Mouse (Mus musculus) cerebellum, adult 9-10 months (tissue): ENCODE measurements around the gene Sntb2.

Source experiments
- DNase-seq: peaks from one replicate; pipeline ENCODE4 v3.0.0; 2022

Gene Sntb2

GRCm38 (mm10) chr8:106932376-106933065 is 3.0 kb upstream of the Sntb2 start:
- peak; percentile 39 for DNase-seq

GRCm38 (mm10) chr8:106933506-106934143 is 1.9 kb upstream of the Sntb2 start:
- DNase-seq = no peak

GRCm38 (mm10) chr8:106934226-106934977 is 1.1 kb upstream of the Sntb2 start:
- peak; percentile 32 for DNase-seq

- DNase-seq = peak; percentile 60
Observed at GRCm38 (mm10) chr8:106935899-106936477, 438 bp downstream of the Sntb2 start.

GRCm38 (mm10) chr8:106936478-106937051 is 1.0 kb downstream of the Sntb2 start:
- peak; percentile 50 for DNase-seq

GRCm38 (mm10) chr8:106937081-106937800 is 1.7 kb downstream of the Sntb2 start:
- no peak for DNase-seq

GRCm38 (mm10) chr8:106941806-106942205 is 6.3 kb downstream of the Sntb2 start:
- DNase-seq = no peak

GRCm38 (mm10) chr8:106943874-106944418 is 8.4 kb downstream of the Sntb2 start:
- no peak for DNase-seq

- DNase-seq = no peak
Observed at GRCm38 (mm10) chr8:106944756-106945155, 9.2 kb downstream of the Sntb2 start.

GRCm38 (mm10) chr8:106948678-106949243 is 13.2 kb downstream of the Sntb2 start:
- DNase-seq = no peak

- no peak for DNase-seq
Observed at GRCm38 (mm10) chr8:106951707-106952106, 16.2 kb downstream of the Sntb2 start.

- DNase-seq = no peak
Observed at GRCm38 (mm10) chr8:106953571-106953970, 18.0 kb downstream of the Sntb2 start.

- no peak for DNase-seq
Observed at GRCm38 (mm10) chr8:106957086-106957485, 21.5 kb downstream of the Sntb2 start.

GRCm38 (mm10) chr8:106958212-106958611 is 22.7 kb downstream of the Sntb2 start:
- no peak for DNase-seq

GRCm38 (mm10) chr8:106959626-106960025 is 24.1 kb downstream of the Sntb2 start:
- no peak for DNase-seq

GRCm38 (mm10) chr8:106962322-106962721 is 26.8 kb downstream of the Sntb2 start:
- no peak for DNase-seq

- no peak for DNase-seq
Observed at GRCm38 (mm10) chr8:106963365-106963764, 27.8 kb downstream of the Sntb2 start.

- DNase-seq = no peak
Observed at GRCm38 (mm10) chr8:106964573-106964972, 29.0 kb downstream of the Sntb2 start.

- DNase-seq = no peak
Observed at GRCm38 (mm10) chr8:106969964-106970363, 34.4 kb downstream of the Sntb2 start.

GRCm38 (mm10) chr8:106971916-106972315 is 36.4 kb downstream of the Sntb2 start:
- DNase-seq = no peak

- DNase-seq = peak; percentile 36
Observed at GRCm38 (mm10) chr8:106972538-106973264, 37.2 kb downstream of the Sntb2 start.
